Mouse (Mus musculus) C2C12 (cell line): ENCODE measurements around the gene Doc2b.

Experiments
- CTCF ChIP-seq: IDR thresholded peaks from one replicate; pipeline ENCODE4 v1.5.1; 2011; ENCODE audit not compliant: control insufficient read depth, insufficient read depth, insufficient read length
- FOSL1 ChIP-seq: IDR thresholded peaks from one replicate; pipeline ENCODE4 v1.8.0; 2011; ENCODE audit warnings: mild to moderate bottlenecking, low read length; ENCODE audit not compliant: poor library complexity, insufficient read depth, severe bottlenecking

DNA sequence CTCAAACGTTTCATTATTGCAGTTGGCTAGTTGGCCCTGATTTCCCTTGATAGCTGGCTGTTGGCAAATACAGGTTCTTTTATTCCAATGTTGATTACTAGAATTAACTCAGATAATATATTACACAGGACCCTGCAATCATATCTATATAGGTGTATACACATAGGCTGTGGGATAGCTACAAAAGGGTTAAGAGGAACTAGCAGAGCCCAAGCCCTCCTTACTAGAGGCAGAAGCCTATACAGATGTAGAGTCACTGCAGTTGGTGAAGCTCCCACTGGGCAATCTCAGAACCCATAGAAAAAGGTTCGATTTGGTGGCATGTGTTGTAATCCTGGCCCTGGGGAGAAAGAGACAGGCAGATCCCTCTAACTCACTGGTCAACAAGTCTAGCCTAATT lies 68.7 kb downstream of the Doc2b start:
- TF ChIP-seq CTCF (no peak), FOSL1 (no peak)
